Mouse (Mus musculus): ENCODE measurements around the gene Ctse. TPM values are rescaled to one million over a fixed set of nuclear protein-coding genes. Genes with fewer than 3 reads are reported as not detected.

Ctse gene
- polyA plus RNA-seq, 1 experiment from 2014 or later = 25.2 TPM

GRCm38 (mm10) chr1:131652670-131653443 is 14.8 kb downstream of the Ctse start:
- Histone ChIP-seq H3K9me3 (replicated peaks) (no peaks in the 10 kb centered on the region), H3K4me1 (replicated peaks) (peaks cover 10% of the 10 kb centered on the region), H3K27me3 (no peaks in the 10 kb centered on the region), H3K4me2 (no peak overlapping the region), H3K27ac (replicated peaks) (no peak overlapping the region), H3K36me3 (replicated peaks) (peaks cover 22% of the 10 kb centered on the region), H3K9ac (no peak overlapping the region), H3K4me3 (replicated peaks) (no peak overlapping the region)
- no peak for ATAC-seq (ENCODE audit: insufficient read depth)
- 73% methylated on average over 12 of the region's 12 CpGs for WGBS (ENCODE audit: insufficient replicate concordance)

DNA sequence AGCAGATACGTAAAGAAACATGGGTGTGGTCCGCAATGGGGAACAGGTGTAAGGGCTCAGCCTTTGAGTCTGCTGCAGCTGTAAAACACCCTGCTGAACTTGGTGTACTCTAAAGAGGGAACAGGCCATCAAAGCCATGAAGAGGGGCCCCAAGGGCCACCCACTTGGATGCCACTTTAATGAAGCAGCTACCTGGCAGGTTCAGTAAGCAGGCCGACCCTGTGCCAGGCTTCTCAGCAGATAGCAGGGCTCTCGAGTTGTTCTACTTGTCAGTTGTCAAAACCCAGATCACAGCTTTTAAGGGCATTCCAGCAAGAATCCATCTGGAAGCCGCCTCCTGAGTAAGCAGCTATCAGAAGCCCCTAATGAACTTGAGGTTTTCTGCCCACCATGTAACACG is 17.5 kb downstream of the Ctse start:
- no peaks in the 10 kb centered on the region for H3K27me3 ChIP-seq
- WGBS (ENCODE audit: insufficient replicate concordance) = 76% methylated on average over 6 of the region's 6 CpGs
- no peak for ATAC-seq (ENCODE audit: insufficient read depth)

DNA sequence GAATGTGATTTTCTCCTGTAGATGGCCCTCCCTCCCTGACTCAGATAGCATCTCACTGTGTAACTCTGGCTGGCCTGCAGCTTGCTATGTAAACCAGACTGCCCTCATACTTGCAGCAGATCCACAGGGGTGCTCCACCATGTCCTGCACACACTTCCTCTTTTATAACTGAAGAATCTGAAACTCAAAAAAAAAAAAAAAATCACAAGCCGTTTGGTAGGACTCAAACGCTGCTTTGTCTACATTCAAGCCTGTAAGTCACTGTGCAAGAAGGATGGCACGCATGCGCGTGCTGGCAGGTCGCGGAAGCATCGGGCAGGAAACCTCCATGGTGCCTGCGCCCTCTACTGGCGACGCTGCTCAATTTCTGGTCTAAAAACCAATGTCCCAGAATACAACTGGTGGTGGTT is 19.8 kb downstream of the Ctse start:
- Histone ChIP-seq H3K9ac (no peak overlapping the region), H3K36me3 (replicated peaks) (peaks cover 5% of the 10 kb centered on the region; the same call in 1 of the 2 replicates), H3K4me2 (peak overlapping the region; percentile 29), H3K27me3 (no peaks in the 10 kb centered on the region), H3K27ac (replicated peaks) (no peak overlapping the region), H3K9me3 (replicated peaks) (no peaks in the 10 kb centered on the region), H3K4me1 (replicated peaks) (peaks cover 39% of the 10 kb centered on the region), H3K4me3 (replicated peaks) (no peak overlapping the region)
- under 1% methylated on average over 11 of the region's 11 CpGs for WGBS (ENCODE audit: insufficient replicate concordance)
- ATAC-seq (ENCODE audit: insufficient read depth) = peak; percentile 47

More for the DNA sequence above, 17.5 kb downstream of the Ctse start:
- no peaks in the 10 kb centered on the region for H3K9me3 ChIP-seq (replicated peaks)
- H3K4me2 ChIP-seq = no peak overlapping the region
- no peak overlapping the region for H3K4me3 ChIP-seq (replicated peaks)
- H3K27ac ChIP-seq (replicated peaks) = no peak overlapping the region
- H3K36me3 ChIP-seq (replicated peaks) = peaks cover 14% of the 10 kb centered on the region
- peaks cover 16% of the 10 kb centered on the region for H3K4me1 ChIP-seq (replicated peaks)
- no peak overlapping the region for H3K9ac ChIP-seq

DNA sequence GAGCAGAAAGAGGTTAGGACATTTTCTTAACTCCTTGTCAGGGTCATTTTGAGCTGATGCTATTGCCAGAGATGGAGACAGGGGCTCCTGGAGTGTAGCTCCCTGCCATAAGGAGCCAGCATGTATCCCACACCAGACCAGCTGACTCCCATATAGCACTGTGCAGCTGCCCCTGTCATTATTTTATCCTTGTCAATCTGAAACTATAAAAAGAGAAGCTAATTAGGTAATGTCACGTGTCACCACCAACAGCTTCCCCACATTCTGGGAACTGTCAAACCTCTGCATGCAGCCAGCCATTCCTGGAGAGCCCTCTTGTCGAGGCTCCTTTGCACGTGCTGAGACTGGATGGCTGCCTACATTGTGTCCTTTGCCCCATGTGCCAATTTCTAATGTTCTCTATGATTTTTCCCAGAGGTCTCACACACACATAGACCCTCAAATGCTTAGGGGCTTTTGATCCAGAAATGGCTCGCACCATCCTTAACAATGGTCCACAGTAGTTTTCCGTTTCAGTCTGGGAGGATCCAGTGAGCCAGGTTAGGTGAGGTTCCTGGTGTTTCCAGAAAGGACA is 21.5 kb downstream of the Ctse start:
- 69% methylated on average over 5 of the region's 5 CpGs for WGBS (ENCODE audit: insufficient replicate concordance)
- Histone ChIP-seq H3K4me2 (no peak overlapping the region), H3K9me3 (replicated peaks) (no peaks in the 10 kb centered on the region), H3K27ac (replicated peaks) (no peak overlapping the region), H3K27me3 (no peaks in the 10 kb centered on the region), H3K4me1 (replicated peaks) (peaks cover 51% of the 10 kb centered on the region), H3K4me3 (replicated peaks) (no peak overlapping the region), H3K9ac (no peak overlapping the region), H3K36me3 (replicated peaks) (peaks cover 11% of the 10 kb centered on the region)
- ATAC-seq (ENCODE audit: insufficient read depth) = no peak

DNA sequence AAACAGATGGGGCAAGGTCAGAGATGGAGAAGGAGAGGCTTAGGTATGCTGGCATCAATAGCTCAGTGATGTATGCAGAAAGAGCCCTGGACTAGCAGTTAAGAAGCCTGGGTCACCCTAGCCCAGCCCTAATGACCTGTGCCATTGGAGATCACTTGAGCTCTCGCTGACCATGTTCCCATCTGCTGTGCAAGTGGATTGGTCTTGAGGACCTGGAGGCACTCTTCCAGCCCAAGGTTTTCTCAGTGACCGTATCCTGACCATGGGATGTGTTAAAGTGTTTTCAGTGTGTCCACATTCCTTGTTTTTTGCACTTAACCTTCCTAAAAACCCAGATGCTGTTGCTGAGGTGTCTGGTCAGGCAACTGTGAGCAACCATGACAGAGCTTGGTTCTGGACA is 22.2 kb downstream of the Ctse start:
- Histone ChIP-seq H3K27me3 (no peaks in the 10 kb centered on the region), H3K36me3 (replicated peaks) (peaks cover 12% of the 10 kb centered on the region), H3K4me2 (no peak overlapping the region), H3K9ac (no peak overlapping the region), H3K27ac (replicated peaks) (no peak overlapping the region), H3K4me3 (replicated peaks) (no peak overlapping the region), H3K9me3 (replicated peaks) (no peaks in the 10 kb centered on the region), H3K4me1 (replicated peaks) (peaks cover 51% of the 10 kb centered on the region)
- ATAC-seq (ENCODE audit: insufficient read depth) = no peak
- 79% methylated on average over 2 of the region's 2 CpGs for WGBS (ENCODE audit: insufficient replicate concordance)

DNA sequence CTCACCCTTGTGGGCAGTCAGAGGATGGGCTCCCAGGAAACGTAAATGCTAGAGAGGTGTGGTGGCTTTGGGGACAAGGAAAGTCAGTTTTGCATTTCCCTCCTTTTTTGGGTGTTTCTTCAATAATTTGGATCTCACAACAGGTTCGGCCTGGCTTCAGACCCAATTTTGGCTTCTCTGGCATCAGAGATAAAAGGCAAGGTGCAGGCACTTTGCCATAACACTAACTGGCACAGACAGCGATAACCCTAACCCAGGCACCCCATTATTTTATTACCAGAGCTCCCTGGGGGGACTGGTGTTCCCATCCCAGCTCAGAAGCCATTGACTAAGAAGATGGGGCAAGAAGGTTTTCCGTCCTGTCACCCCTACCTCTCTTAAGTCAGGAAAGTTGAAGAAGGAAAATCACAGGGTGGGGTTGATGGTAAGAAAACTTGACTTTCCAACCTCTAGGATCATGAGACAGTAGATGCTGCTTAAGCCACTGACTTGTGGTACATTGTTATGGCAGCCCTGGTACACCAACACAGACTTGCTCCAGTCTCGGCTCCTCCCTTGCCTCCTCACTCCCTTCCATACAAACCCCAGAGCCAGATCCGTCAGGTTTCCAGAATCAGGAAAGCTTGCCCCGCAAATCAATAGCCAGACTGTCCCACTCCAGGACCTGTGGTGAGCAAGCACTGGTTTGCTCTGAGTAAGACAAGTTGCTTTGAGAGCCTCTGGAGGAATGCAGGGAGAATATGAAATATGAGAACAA is 22.8 kb downstream of the Ctse start:
- no peak overlapping the region for H3K4me2 ChIP-seq
- WGBS (ENCODE audit: insufficient replicate concordance) = 70% methylated on average over 7 of the region's 7 CpGs

DNA sequence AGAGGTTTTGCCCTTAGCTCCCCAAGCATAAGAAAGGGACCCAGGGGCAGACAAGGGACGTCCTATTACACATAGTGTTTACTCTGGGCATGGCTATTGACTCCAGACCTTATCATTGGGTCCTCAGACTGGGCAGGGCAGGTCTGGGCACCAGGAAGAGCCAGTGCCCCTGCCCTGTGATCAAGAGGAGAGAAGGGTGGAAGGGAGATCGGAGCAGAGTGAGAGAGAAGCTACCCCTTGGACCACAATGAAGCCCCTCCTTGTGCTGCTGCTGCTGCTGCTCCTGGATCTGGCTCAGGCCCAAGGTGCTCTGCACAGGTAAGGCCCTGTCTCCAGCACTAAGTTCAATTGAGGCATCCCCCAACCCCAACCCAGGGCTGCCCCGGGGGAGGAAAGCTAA is 23.6 kb downstream of the Ctse start:
- Histone ChIP-seq H3K27ac (replicated peaks) (no peak overlapping the region), H3K4me2 (peak overlapping the region; percentile 31), H3K9me3 (replicated peaks) (no peaks in the 10 kb centered on the region), H3K4me3 (replicated peaks) (peak overlapping the region; percentile 17), H3K9ac (no peak overlapping the region), H3K4me1 (replicated peaks) (peaks cover 50% of the 10 kb centered on the region), H3K27me3 (no peaks in the 10 kb centered on the region), H3K36me3 (replicated peaks) (peaks cover 12% of the 10 kb centered on the region)
- 57% methylated on average over 3 of the region's 3 CpGs for WGBS (ENCODE audit: insufficient replicate concordance)
- ATAC-seq (ENCODE audit: insufficient read depth) = peak; percentile 76

More for the DNA sequence above, 22.8 kb downstream of the Ctse start:
- peaks cover 12% of the 10 kb centered on the region for H3K36me3 ChIP-seq (replicated peaks)
- H3K9ac ChIP-seq = no peak overlapping the region
- H3K4me1 ChIP-seq (replicated peaks) = peaks cover 51% of the 10 kb centered on the region
- no peak overlapping the region for H3K27ac ChIP-seq (replicated peaks)
- no peaks in the 10 kb centered on the region for H3K9me3 ChIP-seq (replicated peaks)
- H3K27me3 ChIP-seq = no peaks in the 10 kb centered on the region
- no peak overlapping the region for H3K4me3 ChIP-seq (replicated peaks)
- no peak for ATAC-seq (ENCODE audit: insufficient read depth)

GRCm38 (mm10) chr1:131663286-131663995 is 25.3 kb downstream of the Ctse start:
- Histone ChIP-seq H3K9me3 (replicated peaks) (no peaks in the 10 kb centered on the region), H3K4me2 (peak overlapping the region; percentile 25), H3K27me3 (no peaks in the 10 kb centered on the region), H3K4me1 (replicated peaks) (peaks cover 37% of the 10 kb centered on the region), H3K9ac (no peak overlapping the region), H3K4me3 (replicated peaks) (no peak overlapping the region), H3K36me3 (replicated peaks) (peaks cover 16% of the 10 kb centered on the region), H3K27ac (replicated peaks) (peak overlapping the region; percentile 46; the same call in 1 of the 2 replicates)
- ATAC-seq (ENCODE audit: insufficient read depth) = peak; percentile 69
- 58% methylated on average over 9 of the region's 9 CpGs for WGBS (ENCODE audit: insufficient replicate concordance)

DNA sequence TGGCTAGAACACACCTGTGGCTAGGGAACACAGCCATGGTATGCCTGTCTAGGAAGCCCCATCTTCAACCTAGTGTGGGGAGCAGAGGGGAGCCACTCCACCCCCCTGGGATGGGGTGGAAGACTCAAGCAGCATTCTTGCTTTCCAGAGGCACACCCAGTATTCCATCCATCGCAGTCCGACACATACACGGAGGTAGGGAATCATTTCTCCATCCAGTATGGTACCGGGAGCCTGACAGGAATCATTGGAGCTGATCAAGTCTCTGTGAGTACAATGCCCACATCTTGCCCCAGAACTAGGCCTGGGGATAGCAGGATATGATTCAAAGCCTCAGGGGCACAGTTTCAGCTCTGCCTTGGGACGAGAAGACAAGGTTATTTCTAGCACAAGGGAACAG is 26.0 kb downstream of the Ctse start:
- Histone ChIP-seq H3K9ac (no peak overlapping the region), H3K27ac (replicated peaks) (no peak overlapping the region), H3K4me2 (no peak overlapping the region), H3K4me3 (replicated peaks) (no peak overlapping the region), H3K4me1 (replicated peaks) (peaks cover 37% of the 10 kb centered on the region), H3K9me3 (replicated peaks) (no peaks in the 10 kb centered on the region), H3K27me3 (no peaks in the 10 kb centered on the region), H3K36me3 (replicated peaks) (peaks cover 16% of the 10 kb centered on the region)
- no peak for ATAC-seq (ENCODE audit: insufficient read depth)
- WGBS (ENCODE audit: insufficient replicate concordance) = 82% methylated on average over 5 of the region's 5 CpGs

- Histone ChIP-seq H3K4me2 (no peak overlapping the region), H3K36me3 (replicated peaks) (peaks cover 16% of the 10 kb centered on the region), H3K27me3 (no peaks in the 10 kb centered on the region), H3K4me3 (replicated peaks) (no peak overlapping the region), H3K9ac (no peak overlapping the region), H3K27ac (replicated peaks) (no peak overlapping the region), H3K9me3 (replicated peaks) (no peaks in the 10 kb centered on the region), H3K4me1 (replicated peaks) (peaks cover 33% of the 10 kb centered on the region)
- no peak for ATAC-seq (ENCODE audit: insufficient read depth)
- WGBS (ENCODE audit: insufficient replicate concordance) = 78% methylated on average over 1 of the region's 1 CpGs
Measured at GRCm38 (mm10) chr1:131665886-131666285, 27.8 kb downstream of the Ctse start.

Data from liver, embryonic 15.5 days (tissue).